Mouse (Mus musculus) T-cell, adult 2 months (primary cell): ENCODE results near the gene Smarca1.

Experiments
- DNase-seq: peaks from one replicate; pipeline ENCODE4 v3.0.0; 2022; ENCODE audit warnings: low spot score

Gene Smarca1

DNA sequence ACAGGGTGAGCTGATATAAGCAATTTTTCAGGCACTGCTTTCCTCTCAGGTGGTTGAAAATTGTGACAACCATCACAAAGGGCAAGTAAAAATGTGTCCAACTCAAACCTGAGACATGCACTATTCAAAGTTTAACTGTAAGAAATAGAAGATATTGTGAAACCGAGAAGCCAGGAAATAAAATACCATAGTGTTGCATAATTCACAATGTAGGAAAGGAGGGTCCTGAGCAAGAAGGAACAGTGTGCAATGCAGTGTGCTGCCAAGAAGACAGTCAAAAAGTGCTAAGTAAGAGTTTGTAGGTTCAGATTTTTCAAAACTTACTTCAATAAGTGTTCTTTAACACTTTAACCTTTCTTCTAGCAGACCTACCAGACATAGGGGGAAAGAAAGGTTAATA lies 128.3 kb downstream of the Smarca1 start:
- DNase-seq: no peak

DNA sequence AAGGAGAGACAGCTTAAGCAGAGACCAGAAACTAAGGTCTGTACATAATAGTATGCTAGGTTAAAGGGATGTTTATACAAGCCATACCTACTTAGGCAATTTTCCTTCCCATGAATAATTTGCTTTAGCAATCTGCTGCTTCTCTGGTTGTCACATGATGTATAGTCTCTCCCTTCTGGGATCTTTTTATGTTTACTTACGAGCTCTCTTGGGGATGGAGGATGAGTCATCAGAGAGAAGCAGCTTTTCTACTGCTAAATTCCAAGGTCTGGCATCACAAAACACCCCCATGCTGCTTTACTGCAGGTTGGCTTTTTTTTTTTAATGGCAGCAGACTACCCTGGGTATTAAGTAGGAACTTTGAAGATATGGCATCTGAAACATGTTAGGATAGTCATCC lies 132.6 kb downstream of the Smarca1 start:
- no peak for DNase-seq
